Mouse (Mus musculus) spleen, postnatal 36 days (tissue): Measurements from ENCODE around the gene Anxa3.

ENCODE experiments used
- DNase-seq, 2 experiments: peaks; one replicate each; pipeline ENCODE4 v3.0.0; 2022; ENCODE audit warnings: low spot score in 2 of 2, mixed read lengths in 1 of 2

Gene Anxa3

DNA sequence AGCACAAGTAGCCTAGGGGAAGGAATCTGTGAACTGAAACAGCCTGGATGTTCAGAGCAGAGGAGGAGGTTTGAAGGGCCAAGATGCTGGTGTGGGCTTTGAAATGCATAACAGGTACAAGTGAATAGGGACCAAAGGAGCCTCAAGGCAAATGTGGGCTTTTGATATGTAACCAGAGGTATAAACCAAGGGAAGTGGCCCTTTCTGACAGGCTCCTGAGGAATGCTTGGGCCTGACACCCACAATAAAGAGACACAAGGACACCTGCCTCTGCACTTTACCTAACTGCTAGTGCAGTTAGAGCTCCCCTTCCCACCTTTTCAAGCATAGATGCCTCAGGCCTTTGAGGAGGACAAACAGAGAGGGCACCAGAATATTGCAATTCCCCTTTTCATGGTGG lies 54.8 kb downstream of the Anxa3 start:
- no peak for DNase-seq

DNA sequence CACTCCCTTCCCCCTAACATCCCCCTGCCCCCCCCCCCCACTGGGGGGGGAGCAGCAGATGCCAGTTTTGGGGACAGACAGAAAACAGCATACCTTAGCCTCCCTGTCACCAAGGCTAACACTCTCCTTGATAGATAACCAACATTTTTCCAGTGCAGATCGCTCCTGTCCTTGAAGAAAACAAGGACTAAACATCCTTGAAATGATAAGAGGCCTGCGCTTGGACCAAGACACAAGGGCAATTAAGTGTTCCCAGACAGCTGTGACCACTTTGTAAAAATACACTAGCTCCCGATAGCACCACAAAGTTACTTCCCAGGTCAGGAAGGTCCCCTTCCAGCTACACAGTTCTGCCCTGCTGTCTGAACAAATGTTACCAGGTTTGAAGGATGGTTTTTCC lies 55.2 kb downstream of the Anxa3 start:
- no peak for DNase-seq

DNA sequence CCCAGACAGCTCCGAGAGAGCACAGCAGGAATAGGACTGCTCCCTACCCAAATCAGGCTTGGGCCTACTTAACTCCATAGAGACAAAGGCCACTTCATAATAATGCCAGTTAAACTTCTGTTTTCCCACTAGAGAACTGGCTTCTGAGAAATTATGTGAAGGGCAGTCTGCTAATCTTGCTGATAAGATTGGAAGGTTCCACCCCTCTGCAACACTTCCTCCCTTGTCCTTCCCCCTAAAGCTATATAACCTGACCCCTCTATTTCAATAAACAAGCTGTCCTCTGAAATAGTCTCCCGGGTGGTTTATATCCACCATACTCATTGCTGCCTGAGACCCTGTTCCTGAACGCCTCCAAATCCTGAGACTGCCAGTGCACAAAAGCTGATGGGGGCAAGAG lies 56.1 kb downstream of the Anxa3 start:
- DNase-seq, result no peak

DNA sequence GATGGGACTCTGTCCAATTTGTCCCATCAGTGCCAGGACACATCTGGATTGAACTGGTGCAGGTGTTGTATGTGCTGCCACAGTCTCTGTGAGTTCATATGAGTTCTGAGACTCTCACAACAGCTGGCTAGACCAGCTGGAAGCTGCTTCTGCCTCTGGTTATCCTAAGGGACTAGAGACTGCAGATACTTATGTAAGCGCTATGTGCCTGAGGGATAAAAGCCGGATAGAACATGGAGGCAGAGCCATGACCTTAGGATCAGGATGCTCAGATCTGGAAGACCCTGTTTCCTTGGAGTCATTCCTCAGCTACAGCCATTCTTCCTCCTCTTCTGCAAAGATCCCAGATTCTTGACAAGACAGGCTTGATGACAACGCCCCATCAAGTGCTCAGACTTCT lies 60.3 kb downstream of the Anxa3 start:
- no peak for DNase-seq

DNA sequence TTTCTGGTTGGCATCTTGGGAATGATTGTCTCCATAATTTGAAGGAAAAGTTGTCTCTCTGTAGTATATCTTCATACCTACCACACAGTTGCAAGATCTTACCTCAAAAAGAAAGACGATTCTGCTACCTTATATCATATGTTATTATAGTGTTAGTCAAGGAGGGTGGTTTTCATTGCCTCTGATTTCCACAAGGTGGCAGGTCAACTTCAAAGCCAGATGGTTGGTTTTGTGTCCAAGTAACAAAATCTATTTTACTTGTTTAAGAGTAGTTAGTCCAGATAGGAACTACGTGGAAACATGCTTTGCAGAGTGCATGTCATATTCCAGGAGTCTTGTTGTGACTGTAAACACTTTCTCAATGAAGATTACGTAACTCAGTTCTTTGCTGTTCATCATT lies 61.2 kb downstream of the Anxa3 start:
- DNase-seq, result no peak

DNA sequence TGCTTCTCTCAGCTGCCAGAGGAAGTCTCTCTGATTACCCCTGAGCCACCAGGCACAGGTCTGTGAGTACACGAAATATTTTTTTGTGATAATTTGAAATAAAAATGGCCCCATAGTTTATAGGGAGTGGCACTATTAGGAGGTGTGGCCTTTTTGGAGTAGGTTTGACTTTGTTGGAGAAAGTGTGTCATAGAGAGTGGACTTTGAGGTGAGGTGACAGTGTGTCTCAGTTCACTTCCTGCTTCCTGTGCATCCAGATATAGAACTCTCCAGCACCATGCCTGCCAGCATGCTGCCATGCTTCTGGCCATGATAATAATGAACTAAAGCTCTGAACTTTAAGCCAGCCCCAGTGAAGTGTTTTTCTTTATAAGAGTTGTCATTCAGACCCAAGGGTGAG lies 66.8 kb downstream of the Anxa3 start:
- DNase-seq, result no peak

DNA sequence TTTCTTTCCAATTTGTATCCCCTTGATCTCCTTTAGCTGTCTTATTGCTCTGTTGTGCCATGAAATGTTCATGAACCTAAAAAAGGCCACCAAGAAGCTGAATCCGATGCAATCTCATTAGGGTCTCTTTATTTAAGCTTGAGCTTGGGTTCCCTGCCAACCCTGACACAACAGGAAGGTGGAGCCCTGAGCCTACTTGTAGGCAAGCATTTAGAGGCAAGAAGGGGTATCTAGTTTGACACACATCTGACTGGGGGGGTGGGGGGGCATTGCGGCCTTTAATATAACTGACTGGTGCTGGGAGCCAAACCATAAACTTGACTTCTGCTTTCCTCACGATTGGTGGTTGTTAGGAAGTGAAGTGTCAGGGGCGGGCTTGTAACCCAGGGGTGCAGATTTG lies 74.0 kb downstream of the Anxa3 start:
- DNase-seq, result no peak

DNA sequence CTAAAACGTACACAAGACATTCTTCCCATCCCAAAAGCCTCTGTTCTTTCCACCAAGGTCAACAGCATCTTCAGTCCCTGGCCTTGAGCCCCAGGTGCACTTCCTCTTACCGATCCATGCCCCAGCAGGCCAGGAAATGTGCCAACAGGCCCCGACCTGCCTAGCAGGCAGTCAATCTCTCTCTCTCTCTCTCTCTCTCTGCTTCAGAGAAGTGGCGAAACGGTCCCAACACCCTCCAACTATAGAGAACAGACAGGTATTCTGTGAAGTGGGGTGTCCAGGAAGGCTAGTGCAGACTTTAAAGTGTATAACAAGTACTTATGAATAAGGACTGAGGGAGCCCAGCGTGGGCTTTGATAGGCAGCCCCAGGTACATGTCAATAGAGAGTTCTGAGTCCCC lies 75.8 kb downstream of the Anxa3 start:
- DNase-seq, result no peak

DNA sequence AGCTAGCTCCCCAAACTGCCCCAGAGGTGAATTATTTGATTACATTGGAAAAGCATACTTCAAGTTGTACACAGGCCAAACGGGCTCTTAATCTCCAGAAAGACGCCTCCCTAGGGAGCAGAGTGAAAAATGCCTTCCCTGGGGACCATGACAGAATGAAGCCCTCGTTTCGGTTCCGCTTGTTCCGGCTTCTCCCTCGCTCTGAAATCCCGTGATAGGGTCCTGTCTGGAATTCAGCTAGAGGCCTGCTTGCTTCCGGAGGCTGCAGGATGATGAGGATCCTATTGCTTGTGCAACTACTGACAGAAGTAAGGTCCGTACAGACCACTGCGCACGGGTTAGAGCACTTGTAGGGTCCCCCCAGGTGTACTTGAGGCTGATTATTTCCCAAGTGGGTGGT lies 77.9 kb downstream of the Anxa3 start:
- DNase-seq, result no peak

DNA sequence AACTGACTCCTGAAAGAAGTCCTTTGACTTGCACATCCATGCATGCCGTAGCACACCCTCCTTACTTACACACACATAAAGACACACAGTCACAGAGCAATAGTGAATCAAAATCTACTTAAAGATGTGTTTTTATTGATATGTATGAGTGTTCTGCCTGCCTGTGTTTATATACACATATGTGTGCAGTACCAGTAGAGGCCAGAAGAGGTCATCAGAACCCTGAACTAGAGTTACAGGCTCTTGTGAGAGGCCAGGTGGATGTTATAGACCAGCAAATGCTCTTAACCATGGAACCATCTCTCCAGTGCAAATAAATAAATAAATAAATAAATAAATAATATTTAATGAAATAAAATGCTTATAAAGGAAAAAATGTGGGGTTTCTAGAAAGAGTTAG lies 85.0 kb downstream of the Anxa3 start:
- DNase-seq, result peak; percentile 27 to 51

DNA sequence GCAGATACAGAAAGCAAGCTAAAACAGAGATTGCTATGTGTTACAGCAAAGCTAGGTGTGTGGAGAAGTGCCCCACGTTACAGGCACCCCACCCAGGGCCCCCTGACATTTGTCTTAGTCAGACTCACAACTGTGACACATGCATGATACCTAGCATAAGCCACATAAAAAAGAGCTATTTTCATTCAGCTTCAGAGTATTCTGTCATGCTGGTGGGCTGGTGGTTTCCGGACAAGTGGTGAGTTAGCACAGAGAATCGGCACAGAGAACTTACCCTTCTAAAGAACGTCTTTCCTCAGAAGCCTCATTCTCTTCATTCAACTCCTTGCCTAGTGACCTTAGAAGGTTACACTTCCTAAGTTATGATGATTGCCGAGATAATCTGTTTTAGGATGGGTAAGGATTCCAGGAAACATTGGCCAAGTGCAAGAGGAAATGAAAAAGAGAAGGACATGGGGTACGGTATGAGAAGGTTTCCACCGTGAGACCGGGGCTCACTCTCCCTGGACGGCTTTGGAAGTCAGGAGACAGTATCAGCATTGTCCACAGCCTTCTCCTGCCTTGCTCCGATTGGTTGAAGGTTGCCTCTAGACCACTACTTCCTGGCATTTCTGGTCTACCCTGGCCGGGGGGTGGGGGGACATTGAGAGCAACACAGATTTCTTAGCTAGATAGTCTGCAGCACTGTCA lies 85.9 kb downstream of the Anxa3 start:
- no peak for DNase-seq

DNA sequence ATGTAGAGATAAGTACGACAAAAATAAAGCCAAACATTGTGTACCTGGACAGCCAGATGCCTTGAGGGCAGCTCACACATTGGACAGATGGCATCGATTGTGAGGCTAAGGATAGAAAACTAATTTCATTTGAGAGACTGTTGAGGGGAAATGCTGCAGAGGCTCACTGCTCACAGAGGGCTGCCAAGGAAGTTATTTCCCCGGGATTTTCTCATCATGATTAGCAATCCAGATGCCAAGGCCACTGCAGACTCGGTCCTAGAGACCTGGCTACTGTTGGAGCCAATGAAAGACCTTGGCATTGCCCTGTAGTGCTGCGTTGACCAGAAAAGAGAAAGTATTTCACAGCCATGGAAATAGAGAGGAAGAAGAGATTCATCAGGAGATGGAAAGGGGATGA lies 87.1 kb downstream of the Anxa3 start:
- DNase-seq, result no peak

DNA sequence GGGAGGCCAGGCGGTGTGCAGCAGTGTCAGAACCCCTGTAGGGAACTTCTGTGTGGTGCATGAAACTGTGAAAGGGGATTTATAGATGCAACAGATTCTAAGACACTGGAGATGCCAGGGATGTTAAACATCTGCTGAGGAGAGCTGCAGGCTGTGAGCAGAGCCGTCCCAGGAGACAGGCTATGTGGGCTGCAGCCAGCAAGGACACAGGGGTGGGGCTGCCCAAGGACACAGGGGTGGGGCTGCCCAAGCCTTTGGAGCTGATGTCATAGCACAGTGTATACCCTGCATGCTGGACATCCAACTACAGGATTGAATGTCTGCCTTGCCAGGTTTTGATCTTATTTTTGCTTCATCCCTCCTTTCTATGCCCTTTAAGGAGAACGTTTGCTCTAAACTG lies 88.0 kb downstream of the Anxa3 start:
- DNase-seq, result no peak

DNA sequence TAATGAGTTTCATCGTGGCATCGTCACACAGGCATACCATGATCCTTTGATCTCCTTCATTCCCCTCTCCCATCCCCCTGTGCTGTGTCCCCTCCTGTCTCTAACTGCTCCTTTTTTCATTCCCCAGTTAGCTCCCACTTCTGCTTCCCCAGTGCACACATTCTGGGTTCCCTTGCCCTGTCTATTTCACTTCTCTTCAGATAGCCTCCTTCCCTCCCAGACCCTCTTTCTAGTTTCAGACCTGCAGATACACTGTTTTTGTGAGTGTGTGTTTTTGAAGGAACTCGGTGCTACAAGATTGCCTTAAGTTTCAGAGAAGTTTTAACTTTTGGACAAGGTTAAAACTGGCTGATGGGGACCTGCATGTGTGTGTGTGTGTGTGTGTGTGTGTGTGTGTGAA lies 88.5 kb downstream of the Anxa3 start:
- no peak for DNase-seq

DNA sequence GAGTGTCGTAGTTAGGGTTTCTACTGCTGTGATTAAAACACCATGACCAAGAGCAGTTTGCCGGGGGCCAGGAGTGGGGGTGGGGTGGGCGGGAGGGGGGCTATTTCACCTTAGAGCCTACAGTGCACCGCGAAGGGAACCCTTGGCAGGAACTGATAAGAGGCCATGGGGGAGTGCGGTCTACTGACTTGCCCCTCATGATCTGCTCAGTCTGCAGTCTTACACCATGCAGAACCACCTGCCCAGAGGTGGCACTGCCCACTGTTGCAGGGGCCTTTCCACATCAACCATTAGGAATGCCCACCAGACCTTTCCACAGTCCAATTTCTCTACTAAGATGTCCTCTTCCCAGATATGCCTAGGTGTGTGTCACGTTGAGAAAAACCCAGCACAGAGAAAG lies 92.1 kb downstream of the Anxa3 start:
- no peak for DNase-seq

DNA sequence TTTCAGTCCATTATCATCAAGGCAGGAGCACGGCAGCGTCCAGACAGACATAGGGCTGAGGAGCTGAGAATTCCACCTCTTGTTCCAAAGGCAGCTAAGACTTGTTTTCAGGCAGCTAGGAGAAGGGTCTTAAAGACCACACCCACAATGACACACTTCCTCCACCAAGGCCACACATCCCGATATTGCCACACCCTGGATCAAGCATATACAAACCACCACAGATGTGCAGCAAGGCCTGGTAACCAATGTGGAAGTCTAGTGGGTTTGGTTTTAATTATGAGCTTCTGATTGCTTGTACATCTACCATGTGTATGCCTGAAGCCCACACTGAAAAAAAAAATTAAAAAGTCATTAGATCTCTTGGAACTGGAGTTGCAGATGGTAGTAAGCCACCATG lies 95.3 kb downstream of the Anxa3 start:
- no peak for DNase-seq

DNA sequence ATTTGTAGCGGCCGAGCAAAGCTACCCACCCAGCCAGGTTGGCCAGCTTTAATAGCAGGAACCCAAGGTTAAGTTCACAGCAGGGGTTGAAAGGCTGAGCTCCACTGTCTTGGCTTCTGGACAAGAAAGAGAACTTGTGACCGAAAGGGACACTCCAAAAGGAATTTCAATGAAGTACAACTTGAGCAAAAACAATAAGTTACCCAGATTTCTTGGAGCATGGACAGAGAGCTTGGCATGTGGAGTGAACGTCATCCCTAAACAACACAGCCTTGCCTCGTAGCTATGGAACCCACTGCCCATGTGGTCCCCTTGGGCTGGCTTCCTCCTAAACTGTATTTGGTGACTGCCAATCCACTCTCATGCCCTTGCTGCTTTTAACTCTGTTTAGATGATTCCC lies 97.2 kb downstream of the Anxa3 start:
- DNase-seq, result no peak
